Mouse (Mus musculus) cerebellum, adult 2 months (tissue): ENCODE data around the gene Fbxw8.

Source experiments
- CTCF ChIP-seq: fragments of 200-500 bp; IDR thresholded peaks from 2 replicates; pipeline ENCODE4 v1.5.1; 2011; ENCODE audit warnings: low read depth, mild to moderate bottlenecking, control low read depth, low read length, moderate library complexity, borderline replicate concordance; ENCODE audit not compliant: insufficient read depth
- POLR2A ChIP-seq: fragments of 200-500 bp; IDR thresholded peaks from 2 replicates; pipeline ENCODE4 v1.6.1; 2011; ENCODE audit warnings: low read length, control low read depth, borderline replicate concordance; ENCODE audit not compliant: insufficient read depth

DNA sequence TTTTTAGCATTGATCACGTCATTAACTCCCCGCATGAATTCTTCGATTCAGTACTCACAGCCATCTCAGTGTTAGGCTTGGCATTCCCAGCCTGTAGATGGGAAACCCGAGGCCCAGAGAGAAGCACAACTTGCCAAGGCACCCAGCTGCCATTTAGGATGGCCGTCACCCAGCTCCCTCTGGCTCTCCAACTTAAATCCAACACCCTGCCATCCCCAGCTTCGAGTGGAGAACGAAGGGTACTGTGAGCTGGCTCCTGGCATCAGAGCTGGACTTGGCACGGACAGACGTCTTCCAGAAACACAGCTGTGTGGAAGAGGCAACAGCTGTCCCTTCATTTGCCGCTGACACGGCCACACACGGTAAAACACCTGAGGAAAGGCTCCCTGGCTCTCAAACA is 9.3 kb upstream of the Fbxw8 start, which contains the start of gene Hrk:
- no peak for TF ChIP-seq CTCF
- no peak for TF ChIP-seq POLR2A
